Mouse (Mus musculus) testis, adult 2 months (tissue): ENCODE data around the gene Acsl1. TPM values are rescaled to one million over a fixed set of nuclear protein-coding genes. Genes with fewer than 3 reads are reported as not detected.

ENCODE experiments used
- H3K27ac ChIP-seq: fragments of 200-500 bp; 2 replicates; pipeline ENCODE4 v1.5.1; 2012; ENCODE audit warnings: low read depth, low read length; ENCODE audit not compliant: control insufficient read depth, insufficient read depth
- H3K27me3 ChIP-seq: fragments of 200-500 bp; 2 replicates; pipeline ENCODE4 v1.6.1; 2012; ENCODE audit warnings: mild to moderate bottlenecking, low read length, moderate library complexity; ENCODE audit not compliant: control insufficient read depth, insufficient read depth
- H3K36me3 ChIP-seq: fragments of 200-500 bp; 2 replicates; pipeline ENCODE4 v1.6.1; 2012; ENCODE audit warnings: mild to moderate bottlenecking, low read length; ENCODE audit not compliant: control insufficient read depth, insufficient read depth
- H3K4me1 ChIP-seq: fragments of 200-500 bp; 2 replicates; pipeline ENCODE4 v1.6.1; 2012; ENCODE audit warnings: low read length; ENCODE audit not compliant: control insufficient read depth, insufficient read depth
- H3K4me3 ChIP-seq: fragments of 200-500 bp; 2 replicates; pipeline ENCODE4 v1.5.1; 2012; ENCODE audit warnings: low read depth, mild to moderate bottlenecking, low read length, moderate library complexity, mixed read lengths; ENCODE audit not compliant: control insufficient read depth
- CTCF ChIP-seq: fragments of 200-500 bp; IDR thresholded peaks from 2 replicates; pipeline ENCODE4 v1.5.1; 2012; ENCODE audit warnings: low read depth, mild to moderate bottlenecking, inconsistent platforms, low read length, moderate library complexity; ENCODE audit not compliant: control insufficient read depth, insufficient read depth, insufficient replicate concordance
- POLR2A ChIP-seq: fragments of 200-500 bp; IDR thresholded peaks from 2 replicates; pipeline ENCODE4 v1.6.1; 2012; ENCODE audit warnings: low read depth, mild to moderate bottlenecking, inconsistent platforms, low read length, moderate library complexity; ENCODE audit not compliant: control insufficient read depth
- polyA plus RNA-seq: library from polyadenylated mRNA; depleted of rRNA; stranded (reverse); fragments of >200 nt; gene quantifications from 2 replicates; pipeline ENCODE4 v1.2.3, GENCODE M21; 2012

Acsl1 gene
- polyA plus RNA-seq, 1 experiment: 743 TPM

DNA sequence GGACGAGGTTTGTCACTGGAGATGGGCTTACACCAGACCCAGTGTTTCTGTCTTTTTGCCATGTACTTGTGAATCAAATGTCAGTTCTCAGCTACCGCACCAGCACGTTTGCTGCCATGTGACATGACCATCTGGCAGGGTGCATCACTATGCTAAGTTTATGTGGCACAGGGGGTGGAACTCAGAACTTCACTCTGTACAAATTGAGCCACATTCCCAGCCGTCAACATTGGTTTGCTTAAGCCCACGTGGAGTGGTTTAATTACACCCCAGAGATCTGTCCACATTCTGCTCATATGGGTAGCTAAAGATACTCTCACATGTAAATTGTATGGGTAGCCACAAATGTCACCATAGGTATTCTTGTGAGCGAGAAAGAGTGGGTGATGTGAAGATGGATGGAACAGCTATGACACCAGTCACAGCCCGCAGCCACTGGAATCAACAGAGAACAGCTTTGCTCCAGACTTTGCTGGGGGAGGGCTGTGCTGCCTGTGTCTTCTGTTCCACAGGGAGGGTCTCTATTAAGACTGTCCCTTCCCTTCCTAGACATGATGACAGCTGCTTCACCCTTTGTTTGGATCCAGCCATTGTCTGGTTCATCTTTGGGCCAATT lies 96.2 kb downstream of the Acsl1 start:
- TF ChIP-seq POLR2A: no peak
- TF ChIP-seq CTCF: no peak
- Histone ChIP-seq H3K27me3 (no peaks in the 10 kb centered on the region), H3K4me3 (no peak overlapping the region), H3K36me3 (peaks cover 4% of the 10 kb centered on the region), H3K4me1 (no peaks in the 10 kb centered on the region), H3K27ac (no peak overlapping the region)

DNA sequence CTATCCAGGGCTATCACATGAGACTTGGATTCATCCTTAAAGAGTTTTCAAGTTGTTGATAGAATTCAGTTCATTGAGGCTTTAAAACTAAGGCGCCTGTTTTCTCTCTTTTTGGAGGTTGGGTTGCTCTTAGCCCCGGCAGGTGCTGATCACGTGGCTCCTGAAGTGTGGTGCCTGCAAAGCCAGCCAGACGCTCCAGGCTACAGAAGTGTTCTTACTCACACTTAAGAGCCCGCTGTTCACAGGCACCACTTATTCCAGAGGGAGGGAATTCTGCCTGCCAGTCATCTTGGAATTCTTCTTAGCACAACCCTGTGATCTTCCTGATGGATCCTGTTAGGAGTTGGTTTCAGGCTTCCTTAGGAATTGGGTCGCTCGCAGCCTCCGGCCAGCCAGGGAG lies 97.1 kb downstream of the Acsl1 start:
- H3K36me3 ChIP-seq: peaks cover 6% of the 10 kb centered on the region
- no peak overlapping the region for H3K4me3 ChIP-seq
- H3K4me1 ChIP-seq: no peaks in the 10 kb centered on the region
- TF ChIP-seq CTCF (no peak), POLR2A (no peak)
- no peaks in the 10 kb centered on the region for H3K27me3 ChIP-seq
- H3K27ac ChIP-seq: no peak overlapping the region

DNA sequence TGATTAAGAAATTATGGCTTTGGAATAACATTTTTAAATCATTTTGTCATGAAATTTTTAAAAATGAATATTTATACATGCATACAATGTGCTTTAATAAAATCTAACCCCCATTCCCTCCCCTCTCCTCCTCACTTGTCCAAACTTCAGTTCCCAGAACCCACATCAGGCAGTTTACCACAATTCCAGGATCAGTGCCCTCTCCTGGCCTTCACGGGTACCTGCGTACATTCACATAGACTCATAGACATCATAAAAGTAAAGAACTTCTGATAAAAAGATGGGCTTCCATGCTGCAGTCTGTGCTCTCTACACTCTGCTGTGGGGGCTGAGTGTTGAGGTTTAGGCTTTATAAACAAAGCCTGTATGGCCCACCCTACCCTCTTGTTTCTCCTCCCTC lies 98.1 kb downstream of the Acsl1 start:
- H3K27ac ChIP-seq: no peak overlapping the region
- H3K36me3 ChIP-seq: peaks cover 6% of the 10 kb centered on the region
- TF ChIP-seq CTCF (no peak), POLR2A (no peak)
- H3K4me3 ChIP-seq: no peak overlapping the region
- H3K4me1 ChIP-seq: no peaks in the 10 kb centered on the region
- H3K27me3 ChIP-seq: no peaks in the 10 kb centered on the region

- Histone ChIP-seq H3K4me3 (no peak overlapping the region), H3K27ac (no peak overlapping the region), H3K36me3 (peaks cover 7% of the 10 kb centered on the region), H3K4me1 (no peaks in the 10 kb centered on the region), H3K27me3 (no peaks in the 10 kb centered on the region)
- TF ChIP-seq POLR2A: no peak
- TF ChIP-seq CTCF: no peak
Observed at GRCm38 (mm10) chr8:46569659-46570441, 99.0 kb downstream of the Acsl1 start.

DNA sequence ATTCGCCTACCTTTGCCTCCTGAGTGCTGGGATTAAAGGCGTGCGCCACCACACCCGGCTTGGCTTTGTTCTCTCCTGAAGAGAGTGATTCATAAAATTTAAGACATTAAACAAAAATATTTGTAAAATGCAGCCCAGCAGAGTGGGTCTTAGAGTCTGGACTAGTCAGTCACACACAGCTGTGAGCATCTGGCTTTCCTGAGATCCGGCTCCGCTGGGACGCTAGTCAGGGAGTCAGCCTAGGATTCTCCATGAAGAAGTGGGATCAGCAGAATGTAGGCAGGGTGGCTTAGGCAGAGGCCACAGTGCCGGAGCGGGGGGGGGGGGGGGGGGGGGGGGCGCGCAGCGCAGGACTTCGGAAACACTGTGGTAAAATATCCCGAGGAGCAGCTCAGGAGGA lies 99.8 kb downstream of the Acsl1 start:
- no peaks in the 10 kb centered on the region for H3K27me3 ChIP-seq
- no peaks in the 10 kb centered on the region for H3K4me1 ChIP-seq
- no peak overlapping the region for H3K27ac ChIP-seq
- no peak overlapping the region for H3K4me3 ChIP-seq
- H3K36me3 ChIP-seq: peaks cover 7% of the 10 kb centered on the region
- TF ChIP-seq CTCF (no peak), POLR2A (no peak)

GRCm38 (mm10) chr8:46573446-46573845 lies 102.6 kb downstream of the Acsl1 start:
- no peaks in the 10 kb centered on the region for H3K4me1 ChIP-seq
- peaks cover 10% of the 10 kb centered on the region for H3K36me3 ChIP-seq
- no peak overlapping the region for H3K27ac ChIP-seq
- TF ChIP-seq POLR2A (no peak), CTCF (no peak)
- H3K4me3 ChIP-seq: no peak overlapping the region
- H3K27me3 ChIP-seq: no peaks in the 10 kb centered on the region

DNA sequence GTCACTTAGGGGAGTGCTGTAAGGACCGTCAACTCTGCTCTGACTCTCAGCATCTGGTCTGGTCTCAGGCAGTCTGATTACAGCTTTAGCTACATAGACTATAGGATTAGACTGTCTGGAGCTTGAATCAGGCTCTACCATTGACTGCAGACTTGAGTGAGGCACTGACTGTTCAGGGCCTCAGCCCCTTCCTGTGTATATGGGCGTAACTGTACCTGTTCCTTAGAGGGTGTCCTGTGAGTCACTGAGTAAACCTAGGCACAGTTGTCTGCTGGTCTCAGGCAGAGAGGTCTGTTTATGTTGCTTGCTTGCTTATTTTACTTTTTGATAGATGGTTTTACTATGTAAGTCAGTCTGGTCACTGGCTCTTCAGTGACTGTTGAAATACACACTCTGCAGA lies 103.1 kb downstream of the Acsl1 start:
- Histone ChIP-seq H3K36me3 (peaks cover 10% of the 10 kb centered on the region), H3K4me1 (no peaks in the 10 kb centered on the region), H3K27ac (no peak overlapping the region), H3K27me3 (no peaks in the 10 kb centered on the region), H3K4me3 (no peak overlapping the region)
- no peak for TF ChIP-seq POLR2A
- no peak for TF ChIP-seq CTCF
